Mouse (Mus musculus) urinary bladder, postnatal 4 days (tissue): ENCODE measurements around the gene Slc38a4.

Experiments
- DNase-seq, 2 experiments: peaks; one replicate each; pipeline ENCODE4 v3.0.0; 2021 to 2022; ENCODE audit warnings: low spot score in 2 of 2

Gene Slc38a4

GRCm38 (mm10) chr15:96971906-96972305, 83.8 kb downstream of the Slc38a4 start:
- no peak for DNase-seq

- DNase-seq = no peak
These were observed 86.0 kb downstream of the Slc38a4 start for GRCm38 (mm10) chr15:96969792-96970191.

DNA sequence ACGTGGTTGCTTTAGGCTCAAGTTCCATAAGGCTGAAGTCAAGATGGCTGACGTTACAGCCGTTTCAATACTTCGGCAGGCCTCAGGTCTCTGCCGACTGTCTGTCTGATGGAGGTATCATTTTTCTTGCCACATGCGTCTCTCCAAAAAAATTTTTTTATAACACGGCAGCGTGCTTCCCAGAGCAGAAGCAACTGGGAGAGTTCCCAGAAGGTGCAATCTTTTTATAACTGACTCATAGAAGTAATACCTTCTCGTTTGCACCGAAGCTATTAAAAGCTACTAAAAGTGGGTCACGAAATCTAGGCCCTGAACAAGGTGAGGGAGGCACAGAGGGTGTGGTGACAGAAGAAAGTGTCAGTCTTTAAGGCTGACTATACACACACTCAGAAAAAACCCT, 87.0 kb downstream of the Slc38a4 start:
- DNase-seq = no peak

DNA sequence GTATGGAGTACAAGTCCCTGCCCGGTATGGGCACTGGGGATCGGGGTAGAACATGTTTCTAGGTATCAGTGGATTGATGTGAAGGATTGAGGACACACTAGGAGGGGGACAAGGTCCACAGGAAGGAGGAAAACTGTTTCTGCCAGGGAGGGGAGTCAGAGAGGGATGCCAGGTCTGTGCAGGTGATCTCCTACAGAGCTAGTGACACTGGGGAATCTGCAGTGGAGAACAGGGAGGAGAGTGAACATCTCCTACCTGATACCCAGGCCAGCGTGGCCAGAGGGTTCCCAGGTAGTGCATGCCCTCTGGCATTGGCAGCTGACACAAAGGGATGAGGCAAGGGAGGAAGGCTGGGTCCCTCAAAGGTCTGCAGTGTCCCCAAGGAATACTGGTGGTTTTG, 89.4 kb downstream of the Slc38a4 start:
- DNase-seq = no peak

- no peak for DNase-seq
These were observed 92.0 kb downstream of the Slc38a4 start for GRCm38 (mm10) chr15:96963735-96964134.

DNA sequence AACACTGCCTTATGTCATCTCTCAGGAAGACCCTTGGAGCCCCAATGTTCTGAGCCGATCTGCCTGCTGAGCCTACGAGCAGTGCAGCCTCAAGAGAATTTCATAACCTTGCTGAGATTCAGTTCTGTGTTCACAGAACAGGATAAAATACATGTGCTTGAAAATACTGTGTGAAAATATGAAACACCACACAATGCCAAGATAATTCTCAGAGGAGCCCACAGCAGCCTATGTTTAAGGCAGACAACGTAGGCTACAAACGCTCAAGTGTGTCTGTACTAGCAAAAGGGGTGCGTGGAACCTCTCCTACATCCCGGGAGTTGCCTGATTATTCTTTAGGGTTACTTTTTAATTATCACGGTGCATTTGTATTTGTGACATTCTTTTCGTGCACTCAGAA, 92.4 kb downstream of the Slc38a4 start:
- no peak for DNase-seq

- DNase-seq = no peak
These were observed 95.4 kb downstream of the Slc38a4 start for GRCm38 (mm10) chr15:96960343-96960742.

DNA sequence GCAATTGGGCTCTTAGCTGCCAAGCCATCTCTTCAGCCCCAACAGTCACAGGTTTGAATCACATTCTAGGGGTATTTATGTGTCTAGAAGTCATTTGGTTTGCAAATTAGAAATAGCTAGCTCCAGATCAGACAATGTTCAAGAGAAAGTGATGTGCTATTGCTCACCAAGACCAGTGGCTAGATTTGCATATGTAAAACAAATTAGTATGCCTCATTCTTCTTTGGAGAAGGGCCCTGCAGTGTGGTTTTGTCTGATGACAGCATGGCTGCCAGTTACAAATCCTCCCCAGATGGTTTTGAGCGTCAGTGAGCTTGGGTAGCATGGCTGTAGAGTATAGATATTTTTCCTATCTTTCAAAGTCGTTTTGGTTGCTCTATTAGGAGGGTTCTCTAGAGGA, 96.5 kb downstream of the Slc38a4 start:
- DNase-seq = no peak

GRCm38 (mm10) chr15:96956699-96957098, 99.1 kb downstream of the Slc38a4 start:
- DNase-seq = no peak

- DNase-seq = no peak
These were observed 101.4 kb downstream of the Slc38a4 start for GRCm38 (mm10) chr15:96954389-96954788.

DNA sequence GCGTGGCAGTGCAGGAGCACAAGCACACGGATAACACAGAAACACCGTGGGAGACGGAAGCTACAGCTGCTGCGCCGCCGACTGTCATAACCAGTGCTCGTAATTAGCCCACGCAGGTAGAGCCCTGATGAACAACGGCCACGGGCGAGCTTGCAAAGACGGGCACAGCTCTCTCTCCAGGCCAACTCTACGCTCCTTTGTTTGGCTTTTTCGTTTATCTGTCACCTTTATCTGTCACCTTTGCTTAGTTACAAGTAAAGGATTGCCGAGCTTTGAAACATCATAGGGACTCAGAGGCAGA, 101.9 kb downstream of the Slc38a4 start:
- no peak for DNase-seq

DNA sequence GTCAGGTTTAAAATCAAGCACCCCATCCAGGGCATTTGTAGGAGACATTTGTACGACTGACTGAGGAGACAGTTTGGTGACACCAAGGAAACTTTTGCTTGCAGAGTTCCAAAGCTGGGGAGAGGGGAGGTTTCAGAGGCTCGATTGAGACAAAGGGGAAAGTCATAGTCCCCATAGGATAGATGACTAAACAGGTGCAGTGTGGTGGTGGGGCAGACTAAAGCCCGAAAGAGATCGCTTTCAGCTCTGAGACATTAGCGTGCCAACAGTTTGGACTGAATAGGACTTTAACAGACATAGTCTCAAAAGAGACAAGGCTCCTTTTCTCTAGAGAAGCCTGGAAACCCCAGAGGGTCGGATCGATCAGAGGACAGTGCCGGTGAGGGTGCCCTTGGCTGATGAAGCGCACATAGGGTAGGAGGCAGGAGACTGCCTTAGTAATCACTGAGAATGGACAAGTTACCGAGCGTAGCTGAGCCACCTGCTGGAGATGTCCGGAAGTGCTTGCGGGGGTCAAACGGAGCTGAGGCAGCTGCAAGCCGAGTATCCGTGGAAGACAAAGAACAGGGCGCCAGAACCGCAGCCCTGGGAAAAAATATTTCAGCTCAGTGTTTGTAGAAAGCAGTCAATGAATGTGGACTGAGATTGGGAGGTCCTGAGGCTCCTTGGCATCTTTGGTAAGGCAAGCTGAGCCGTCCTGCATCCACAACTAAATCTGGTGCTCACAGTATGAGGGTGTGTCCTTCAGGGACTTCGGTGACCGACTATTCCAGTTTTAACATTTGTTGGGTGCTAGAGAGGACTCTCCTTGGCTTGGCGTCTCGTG, 102.4 kb downstream of the Slc38a4 start:
- DNase-seq = peak; percentile 55 to 83

DNA sequence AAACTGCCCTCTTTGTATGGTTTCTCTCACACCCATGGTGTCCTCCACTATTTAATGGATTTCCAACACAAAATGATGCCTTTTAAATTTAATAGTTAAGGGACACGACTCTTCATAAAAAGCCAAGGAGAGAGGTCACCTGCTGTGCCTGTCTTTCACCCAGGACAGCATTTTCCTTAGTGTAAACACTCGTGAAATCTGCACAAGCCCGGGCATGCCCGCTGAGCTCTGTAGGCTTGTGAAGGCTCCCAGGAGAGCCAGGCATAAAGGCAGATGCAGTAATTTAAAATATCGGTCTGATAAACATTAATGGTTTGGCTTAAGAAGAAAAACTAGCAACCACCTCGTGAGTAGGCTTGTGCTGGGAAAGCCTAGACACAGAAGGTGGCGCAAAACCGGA, 103.3 kb downstream of the Slc38a4 start:
- no peak for DNase-seq

DNA sequence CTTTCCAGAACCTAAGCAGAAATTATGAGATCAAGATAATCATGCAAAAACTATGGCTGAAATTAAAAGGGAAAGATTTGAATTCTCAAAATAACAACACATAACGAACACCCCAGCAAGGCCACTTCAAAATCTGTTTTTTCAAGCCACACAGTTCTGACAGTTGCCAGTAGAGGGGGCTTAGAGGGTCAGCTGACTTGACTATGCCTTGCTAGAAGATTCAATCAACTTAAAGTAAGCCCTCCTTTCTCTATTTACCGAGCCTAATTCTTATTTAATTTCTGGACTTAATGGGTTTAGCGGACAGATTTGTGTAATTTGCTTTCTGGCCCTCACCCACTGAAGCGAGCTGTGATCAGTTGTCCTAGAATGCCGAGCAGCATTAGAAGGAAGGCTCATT, 104.0 kb downstream of the Slc38a4 start:
- no peak for DNase-seq

DNA sequence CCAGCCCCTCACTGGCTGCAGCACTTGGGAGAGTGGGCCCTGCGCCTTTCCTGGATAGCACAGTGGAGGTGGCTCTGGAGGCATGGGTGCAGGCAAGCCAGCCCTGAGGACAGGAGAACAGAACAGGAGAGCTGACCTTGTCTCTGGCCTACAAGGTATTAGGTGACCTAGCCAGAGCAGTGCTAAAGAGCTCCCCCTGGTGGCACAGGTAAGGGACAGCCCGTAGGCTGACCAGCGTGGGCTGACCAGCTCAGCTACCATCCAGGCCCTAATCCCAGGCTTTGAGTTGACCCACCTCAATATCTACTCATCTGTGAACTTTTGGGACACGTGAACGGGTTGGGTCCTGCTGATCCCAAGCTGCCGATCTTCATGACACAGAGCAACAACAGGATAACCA, 107.3 kb downstream of the Slc38a4 start:
- DNase-seq = no peak
